Mouse (Mus musculus) heart, postnatal 25 days (tissue): ENCODE measurements around the gene Ctsq. TPM values are rescaled to one million over a fixed set of nuclear protein-coding genes. Genes with fewer than 3 reads are reported as not detected.
"Not testable (repeated sequence)": the region's sequence is repeated elsewhere in the genome, so short reads cannot be mapped to it uniquely, and the experiment has no call there.

Source experiments
- DNase-seq: peaks from one replicate; pipeline ENCODE4 v3.0.0; 2022; ENCODE audit warnings: low spot score
- intact Hi-C: fragments of 180-260 bp; cut with DNase I; formaldehyde crosslinking; loops from one replicate; pipeline ENCODE4 v1.15.1; 2025
- total RNA-seq, 2 experiments: library from RNA; stranded (reverse); gene quantifications; 2 replicates each; pipeline ENCODE4 v1.2.3; 2021

Ctsq gene
- total RNA-seq: not detected

- intact Hi-C loops: no loop called here
- DNase-seq: no peak
Observed at GRCm38 (mm10) chr13:61040531-61040930, at the start of gene Ctsq. Gene Ctsq, minus strand, starts transcription at chr13:61040631.

GRCm38 (mm10) chr13:61022785-61023184 is 17.6 kb downstream of the Ctsq start:
- DNase-seq: no peak
- intact Hi-C loops: no loop called here

GRCm38 (mm10) chr13:61021844-61022243 is 18.6 kb downstream of the Ctsq start:
- no peak for DNase-seq
- intact Hi-C loops: no loop called here

GRCm38 (mm10) chr13:61010171-61010570 is 30.3 kb downstream of the Ctsq start:
- DNase-seq: no peak
- intact Hi-C loops: no loop called here

- intact Hi-C loops: no loop called here
Observed at GRCm38 (mm10) chr13:61005859-61006258, 34.6 kb downstream of the Ctsq start, which contains the start of gene Ctsj. Gene Ctsj, minus strand, starts transcription at chr13:61005959.

GRCm38 (mm10) chr13:60997600-60997999 is 42.8 kb downstream of the Ctsq start:
- no peak for DNase-seq
- intact Hi-C loops: no loop called here

More at GRCm38 (mm10) chr13:61005859-61006258, 34.6 kb downstream of the Ctsq start, which contains the start of gene Ctsj:
- DNase-seq: no peak

- intact Hi-C loops, DNase-seq: not testable (repeated sequence)
Observed at GRCm38 (mm10) chr13:60986915-60987314, 53.5 kb downstream of the Ctsq start.

Other genes starting within 250 kb of the Ctsq start
- not detected for gene Ctsll3, start 237.8 kb downstream of the Ctsq start, total RNA-seq
- under 1 TPM in 1 of 2 experiments, not detected in 1; 0.25 TPM for gene 4930486L24Rik, start 176.2 kb downstream of the Ctsq start, total RNA-seq
- gene Gm49392, start 143.7 kb downstream of the Ctsq start, total RNA-seq: 1 to 10 TPM; 1.4 to 2.3 TPM
- gene Ctla2b, start 143.2 kb downstream of the Ctsq start, total RNA-seq: 1 to 10 TPM; 4.8 to 6.7 TPM
- gene Tpbpb, start 135.8 kb downstream of the Ctsq start, total RNA-seq: not detected
- gene Gm49393, start 105.0 kb downstream of the Ctsq start, total RNA-seq: not detected
- 1 to 10 TPM; 2.0 to 6.5 TPM for gene Gm49391, start 104.1 kb downstream of the Ctsq start, total RNA-seq
- gene Ctla2a, start 104.0 kb downstream of the Ctsq start, total RNA-seq: 10 to 100 TPM; 84.8 to 88.8 TPM
- not detected for gene Tpbpa, start 98.6 kb downstream of the Ctsq start, total RNA-seq
- gene Ctsj, start 34.7 kb downstream of the Ctsq start, total RNA-seq: not detected
- gene Ctsr, start 123.6 kb upstream of the Ctsq start, total RNA-seq: not detected
- gene Cts6, start 162.8 kb upstream of the Ctsq start, total RNA-seq: not detected
- not detected for gene Cts8, start 214.7 kb upstream of the Ctsq start, total RNA-seq
- gene Gm49398, start 248.2 kb upstream of the Ctsq start, total RNA-seq: not detected